Mouse (Mus musculus) cortical plate, adult 2 months (tissue): ENCODE measurements at regions not wholly inside any gene's neighbourhood (a gene's known extent, or its start where the extent isn't known, plus 50 kb on each side); places are given as distances from the start of the nearest gene placed in this dataset.

Experiments used
- CTCF ChIP-seq: fragments of 200-500 bp; IDR thresholded peaks from 2 replicates; pipeline ENCODE4 v1.5.1; 2011; ENCODE audit warnings: mild to moderate bottlenecking, control low read depth, low read length; ENCODE audit not compliant: insufficient read depth; ENCODE audit errors: extremely low read depth
- POLR2A ChIP-seq: fragments of 200-500 bp; IDR thresholded peaks from 2 replicates; pipeline ENCODE4 v1.6.1; 2011; ENCODE audit warnings: mild to moderate bottlenecking, low read length, control low read depth; ENCODE audit not compliant: insufficient read depth; ENCODE audit errors: extremely low read depth

- TF ChIP-seq CTCF (no peak), POLR2A (no peak)
Observed at GRCm38 (mm10) chr6:51163266-51163665, 269.2 kb upstream of the Nfe2l3 start.
